Mouse (Mus musculus) ovary, adult 18-20 months (tissue): Measurements from ENCODE around the gene Hif1an.

Experiments
- DNase-seq: peaks from one replicate; pipeline ENCODE4 v3.0.0; 2022; ENCODE audit warnings: low spot score, mixed read lengths

Gene Hif1an

DNA sequence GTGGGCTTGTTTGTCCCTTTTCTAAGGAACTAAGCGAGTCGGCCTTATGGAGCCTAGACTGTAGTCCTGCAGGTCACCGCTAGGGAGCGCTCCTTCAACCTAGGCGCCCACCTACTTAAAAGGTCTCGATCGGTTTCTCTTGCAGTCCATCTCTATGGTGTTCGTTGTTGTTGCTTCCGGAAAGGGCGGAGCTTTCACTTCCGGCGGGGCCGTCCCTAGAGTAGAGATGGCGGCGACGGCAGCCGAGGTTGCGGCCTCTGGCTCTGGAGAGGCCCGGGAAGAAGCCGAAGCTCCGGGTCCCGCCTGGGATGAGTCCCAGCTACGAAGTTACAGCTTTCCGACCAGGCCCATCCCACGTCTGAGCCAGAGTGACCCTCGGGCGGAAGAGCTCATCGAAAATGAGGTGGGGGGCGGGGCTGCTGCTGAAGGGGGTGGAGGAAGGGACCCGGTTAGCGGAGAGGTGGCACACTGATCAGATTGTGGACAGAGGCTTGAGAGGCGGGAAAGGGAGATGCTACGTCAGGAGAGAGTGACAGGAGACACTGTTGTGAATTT lies at the start of gene Hif1an:
Gene Hif1an (plus strand): TSS at position 199 of the 555 bp plus-strand sequence.
- DNase-seq, result peak; percentile 89

DNA sequence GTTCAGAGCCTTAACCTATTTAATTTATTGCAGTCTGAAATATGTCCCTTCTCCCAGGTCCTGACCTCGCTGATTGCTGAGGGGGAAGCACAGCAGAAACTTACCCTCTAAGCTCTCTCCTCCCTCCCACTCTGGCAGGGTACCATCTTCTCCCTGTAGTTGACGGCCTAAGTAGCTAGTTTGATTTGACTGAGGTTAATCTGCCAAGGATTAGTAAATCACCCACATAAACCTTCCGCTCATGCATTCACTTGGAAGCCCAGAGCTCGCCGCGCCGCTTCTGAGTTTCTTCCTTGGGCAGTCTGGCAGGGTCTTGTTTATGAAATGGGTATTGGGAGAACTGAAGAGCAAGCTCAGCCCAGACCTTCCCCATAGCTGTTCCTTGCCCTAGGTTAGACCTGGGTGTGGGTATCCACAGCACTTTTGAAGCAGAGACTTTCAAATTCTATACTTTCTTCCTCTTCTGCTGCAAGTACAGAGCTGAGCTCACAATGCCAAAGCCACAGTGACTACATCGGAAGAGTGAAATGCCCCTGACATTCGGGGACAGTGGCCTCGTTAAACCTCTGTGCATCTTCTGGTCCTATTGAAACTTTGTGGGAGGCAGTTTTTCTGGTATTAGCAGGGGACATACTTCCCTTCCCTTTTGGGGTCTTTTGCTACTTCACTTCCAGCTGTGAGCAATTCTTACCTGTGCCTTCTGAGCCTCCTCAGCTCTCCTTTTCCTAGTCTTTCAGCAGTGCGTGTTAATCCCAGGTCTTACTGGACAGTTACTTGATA lies 49.4 kb upstream of the Hif1an start:
- DNase-seq, result no peak

DNA sequence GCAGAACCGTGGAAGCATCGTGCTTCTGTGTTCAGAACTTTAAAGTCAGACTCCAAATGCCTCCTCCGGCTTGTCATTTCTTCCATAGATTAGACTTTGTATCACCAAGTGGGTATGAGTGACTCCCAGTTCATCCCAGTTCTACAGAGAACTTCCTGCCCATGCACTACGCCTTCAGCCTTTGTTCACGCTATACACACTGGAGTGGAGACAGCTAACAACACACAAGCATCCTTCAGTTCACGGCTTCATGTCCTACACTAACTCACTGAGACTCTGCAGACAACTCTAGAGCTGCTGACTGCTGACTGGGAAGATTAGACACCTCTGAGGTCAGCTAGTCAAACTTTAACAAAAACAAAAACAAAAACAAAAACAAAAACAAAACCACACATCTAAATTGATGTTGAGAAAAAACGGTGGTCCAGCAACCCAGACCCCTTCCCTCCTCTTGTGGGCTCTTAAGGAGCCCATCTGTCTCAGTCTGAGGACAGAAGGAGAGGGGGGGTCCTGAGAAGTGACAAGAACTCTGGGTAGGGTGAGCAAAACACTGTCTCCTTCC lies 48.6 kb upstream of the Hif1an start:
- no peak for DNase-seq

DNA sequence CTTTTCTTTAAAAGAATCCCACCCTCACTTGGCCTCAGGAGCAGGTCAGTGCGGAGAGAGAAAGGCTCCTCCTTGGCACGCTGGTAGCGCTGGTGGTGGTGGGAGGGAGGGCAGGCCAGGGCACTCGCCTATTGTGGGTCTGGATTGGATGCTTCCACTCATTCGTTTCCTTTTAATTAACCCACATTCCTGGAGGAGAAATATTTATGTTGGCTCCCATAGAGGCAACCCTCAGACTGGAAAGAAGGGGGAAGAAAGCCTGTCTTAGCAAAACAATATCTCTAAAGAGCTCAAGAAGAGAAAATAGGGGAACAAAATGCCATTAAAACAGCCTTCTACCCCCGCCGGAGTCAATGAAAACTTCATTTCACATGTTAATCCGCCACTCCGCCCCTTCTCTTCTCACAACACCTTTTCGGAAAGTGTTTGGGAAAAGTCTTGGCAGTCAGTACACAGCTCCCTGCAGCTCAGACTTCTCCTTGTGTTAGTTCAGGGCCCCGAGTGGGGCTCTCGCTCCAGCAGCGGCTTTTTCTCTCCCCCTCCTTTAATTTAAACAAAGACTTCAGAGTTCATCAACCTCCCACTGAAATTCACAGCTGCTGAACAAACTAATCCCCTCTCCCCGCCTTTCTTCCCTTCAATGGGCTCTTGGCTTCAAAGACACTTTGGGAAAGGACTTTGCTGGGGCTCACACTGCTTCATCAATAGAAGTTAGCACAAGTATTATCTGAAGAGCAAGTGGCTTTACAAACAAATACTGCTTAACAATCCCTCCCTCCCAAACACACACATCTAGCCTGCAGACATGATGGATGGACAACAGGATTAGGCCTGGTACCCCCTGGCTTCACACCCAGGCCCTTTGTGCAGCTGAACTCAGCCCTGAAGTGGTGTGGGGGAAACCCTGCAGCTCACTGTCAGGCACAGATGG lies 47.9 kb upstream of the Hif1an start:
- DNase-seq, result no peak

DNA sequence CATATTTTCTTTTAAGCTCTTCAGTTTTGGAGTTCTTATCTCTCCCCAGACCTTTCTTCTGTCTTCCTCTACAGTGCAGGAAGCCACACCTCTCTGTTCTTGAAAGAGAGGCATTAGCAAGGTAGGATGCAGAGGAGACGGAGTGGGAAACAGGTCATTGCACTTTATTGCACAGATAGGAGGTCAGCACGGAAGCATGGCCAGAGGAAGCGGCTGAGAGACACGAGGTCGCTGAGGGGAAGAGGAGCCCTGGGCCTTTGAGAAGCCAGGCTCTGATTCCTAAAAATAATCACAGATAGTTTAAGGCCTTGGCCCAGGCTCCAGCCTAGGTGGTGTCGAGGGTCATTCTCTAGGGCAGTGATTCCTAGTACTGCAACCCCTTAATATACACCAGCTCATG lies 46.9 kb upstream of the Hif1an start:
- no peak for DNase-seq

DNA sequence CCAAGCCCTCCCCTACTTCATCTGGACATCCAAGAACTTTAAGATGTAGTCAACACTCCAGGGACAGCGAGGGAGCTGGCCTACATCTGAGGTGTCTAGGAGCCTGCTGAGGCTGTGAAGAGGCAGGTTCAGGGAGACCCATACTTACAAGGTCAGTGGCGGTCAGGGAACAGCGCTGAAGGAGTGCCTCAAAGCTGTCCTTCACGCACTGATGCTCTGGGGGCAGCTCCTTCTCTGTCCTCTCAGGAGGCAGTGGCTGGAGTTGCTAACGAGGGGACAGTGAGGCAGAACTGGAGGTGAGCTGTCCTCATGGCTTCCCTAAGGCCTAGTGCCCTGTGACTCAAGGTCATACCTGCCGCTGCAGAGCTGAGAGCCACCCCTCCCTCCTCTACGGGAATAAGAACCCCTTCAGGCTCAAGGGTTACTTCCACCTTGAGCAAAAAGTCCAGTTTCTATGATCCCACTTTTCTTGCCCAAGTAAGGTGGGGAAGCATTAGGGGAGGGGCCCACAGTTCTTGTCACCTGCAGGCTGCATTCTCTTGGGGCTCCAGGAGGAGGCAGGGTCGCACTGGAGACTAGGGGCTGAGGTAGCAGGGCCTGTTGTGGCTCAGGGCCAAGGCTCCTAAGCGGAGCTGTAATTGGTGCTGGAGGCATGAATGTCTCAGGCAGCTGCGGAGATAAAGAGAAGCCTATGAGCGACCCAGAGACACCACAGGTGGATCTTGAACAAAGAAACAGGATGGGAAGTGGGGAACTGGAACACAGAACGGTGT lies 44.5 kb upstream of the Hif1an start:
- no peak for DNase-seq

DNA sequence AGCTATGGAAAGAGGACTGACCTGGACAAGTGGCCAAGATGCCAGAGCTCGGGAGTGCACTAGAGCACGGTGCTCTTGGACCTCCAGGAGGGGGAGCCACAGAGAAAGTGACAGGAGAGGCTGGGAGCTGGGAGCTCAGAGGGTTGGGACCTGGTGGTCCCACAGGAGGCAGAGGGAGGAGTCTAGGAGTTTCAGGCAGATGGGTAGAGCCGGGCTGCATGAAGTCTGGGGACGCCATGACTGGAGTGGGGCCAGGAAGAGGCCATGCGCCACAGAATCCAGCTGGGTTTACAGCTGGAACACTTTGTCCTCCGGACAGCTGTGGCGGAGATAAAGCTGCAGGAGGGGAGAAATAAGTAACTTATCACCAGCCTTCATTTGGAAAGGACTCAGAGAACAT lies 43.5 kb upstream of the Hif1an start:
- DNase-seq, result peak; percentile 14

DNA sequence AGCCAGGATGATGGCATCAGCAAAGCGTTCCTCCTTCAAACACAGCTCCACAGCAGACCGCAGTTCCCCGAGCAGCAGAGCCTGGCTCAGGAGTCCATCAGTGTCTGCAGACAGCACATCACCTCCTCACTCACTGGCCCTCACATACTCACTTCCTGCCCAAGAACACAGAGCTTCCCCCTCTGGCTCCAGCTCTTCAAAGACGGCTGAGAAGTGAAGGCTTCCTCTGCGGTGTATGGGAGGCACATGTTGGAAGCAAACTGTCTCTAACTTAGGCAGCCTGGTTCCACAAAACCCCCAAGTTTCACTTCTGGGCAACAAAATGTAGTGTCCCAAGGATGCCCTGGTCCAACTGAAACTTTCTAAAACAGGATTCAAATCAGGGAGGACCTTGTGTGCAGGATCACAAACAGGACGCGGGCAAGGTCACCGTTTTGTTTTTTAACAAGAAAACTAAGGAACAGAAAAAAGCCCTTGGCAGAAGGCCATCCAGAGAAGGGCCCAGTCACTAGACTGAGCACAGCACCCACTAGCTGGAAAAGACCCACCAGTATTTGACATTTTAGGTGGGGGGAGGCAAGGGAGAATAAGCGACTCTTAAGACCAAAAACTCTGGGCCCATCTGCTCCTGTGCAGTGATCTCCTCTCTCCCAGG lies 37.0 kb upstream of the Hif1an start:
- peak; percentile 40 for DNase-seq

DNA sequence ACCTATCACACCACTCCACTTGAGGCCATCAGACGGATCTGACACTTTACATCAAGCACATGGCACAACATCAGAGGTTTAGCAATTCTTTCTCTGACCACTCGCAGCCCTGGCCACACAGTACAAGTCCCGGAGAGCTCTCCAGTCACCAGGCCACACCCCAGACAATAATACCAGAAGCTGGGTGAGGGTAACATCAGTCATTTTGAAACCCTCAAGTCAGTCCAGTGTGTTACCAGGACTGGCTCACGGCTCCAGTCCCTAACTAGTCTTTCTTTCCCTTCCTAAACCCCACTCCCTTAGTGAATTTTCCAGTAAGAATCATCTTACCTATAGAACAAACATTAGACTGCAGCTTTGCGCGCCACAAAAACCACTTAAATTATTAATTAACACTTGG lies 32.6 kb upstream of the Hif1an start:
- DNase-seq, result no peak

DNA sequence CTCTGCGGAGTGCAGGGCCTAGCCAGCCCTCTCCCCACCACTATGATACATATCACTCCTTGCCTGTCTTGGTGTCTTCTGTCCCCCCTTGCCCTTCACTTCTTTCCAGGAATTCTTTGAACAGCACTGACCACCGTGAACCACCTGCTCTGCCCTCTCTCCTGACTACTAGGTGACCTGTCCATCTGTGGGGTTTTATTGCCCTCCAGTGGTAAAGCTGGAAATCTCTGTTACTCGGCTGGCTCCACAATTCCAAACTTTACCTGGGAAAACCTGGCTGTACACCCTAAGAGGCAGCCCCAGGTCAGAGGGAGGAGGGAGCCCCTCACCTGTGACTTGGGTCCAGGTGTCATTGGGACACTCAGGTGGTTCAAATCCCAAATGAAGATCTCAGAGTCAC lies 27.3 kb upstream of the Hif1an start:
- DNase-seq, result no peak

DNA sequence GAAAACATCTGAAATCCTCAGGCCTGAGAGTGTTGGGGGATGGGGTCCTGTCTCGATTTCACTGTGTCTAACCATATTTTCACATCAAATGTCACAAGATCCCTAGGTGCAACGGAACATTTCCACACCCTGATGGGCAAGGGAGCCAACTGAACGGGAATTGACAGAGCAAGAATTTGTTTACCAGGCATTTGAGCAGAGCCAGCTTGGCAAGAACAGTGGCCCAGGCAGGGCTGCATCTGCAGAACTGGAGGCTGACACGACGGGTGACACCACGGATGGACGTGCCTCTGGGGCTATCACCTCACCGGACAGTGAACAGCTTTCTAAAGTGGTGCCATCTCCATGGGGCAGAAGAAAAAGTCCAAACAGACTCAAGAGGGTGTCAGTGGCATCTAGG lies 25.2 kb upstream of the Hif1an start:
- no peak for DNase-seq

DNA sequence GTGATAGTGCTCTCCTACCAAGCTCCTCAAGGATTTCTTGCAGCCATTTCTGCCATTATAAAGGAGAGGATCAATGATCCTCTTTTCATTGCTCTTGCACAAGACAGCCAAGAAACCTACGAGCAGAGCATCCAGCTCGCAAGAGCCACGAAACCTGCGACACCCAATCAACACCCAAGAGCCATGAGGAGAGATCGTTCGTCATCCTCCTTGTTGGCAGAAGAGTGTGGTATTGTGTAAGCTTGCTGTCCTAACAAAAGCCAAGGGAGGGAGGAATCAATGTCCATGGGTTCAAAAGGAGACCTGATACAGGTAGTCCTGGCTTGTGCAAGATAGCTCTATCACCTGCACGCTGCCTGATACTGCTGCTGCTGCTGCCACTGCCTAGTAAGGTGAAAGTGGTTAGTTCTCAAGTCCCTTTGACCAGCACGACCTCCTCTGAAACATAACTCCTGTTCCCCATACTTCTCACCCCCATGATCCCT lies 19.9 kb upstream of the Hif1an start:
- DNase-seq, result no peak

DNA sequence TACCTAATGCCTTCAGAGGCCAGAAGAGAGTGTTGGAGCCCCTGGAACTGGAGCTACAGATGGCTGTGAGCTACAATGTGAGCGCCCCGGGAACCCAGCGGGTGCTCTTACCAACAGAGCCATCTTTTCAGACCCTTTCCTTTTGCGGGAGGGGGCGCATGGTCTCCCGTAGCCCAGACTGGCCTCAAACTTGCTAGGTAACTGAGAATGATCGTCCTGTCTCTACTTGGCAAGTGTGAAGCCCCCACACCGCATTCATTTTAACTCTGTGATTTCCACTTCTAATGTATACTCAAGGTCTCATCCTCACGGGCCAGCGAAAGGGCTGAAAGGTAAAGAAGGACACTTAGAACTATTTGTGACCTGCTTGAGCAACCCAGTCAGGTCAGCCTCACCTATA lies 18.3 kb upstream of the Hif1an start:
- no peak for DNase-seq

DNA sequence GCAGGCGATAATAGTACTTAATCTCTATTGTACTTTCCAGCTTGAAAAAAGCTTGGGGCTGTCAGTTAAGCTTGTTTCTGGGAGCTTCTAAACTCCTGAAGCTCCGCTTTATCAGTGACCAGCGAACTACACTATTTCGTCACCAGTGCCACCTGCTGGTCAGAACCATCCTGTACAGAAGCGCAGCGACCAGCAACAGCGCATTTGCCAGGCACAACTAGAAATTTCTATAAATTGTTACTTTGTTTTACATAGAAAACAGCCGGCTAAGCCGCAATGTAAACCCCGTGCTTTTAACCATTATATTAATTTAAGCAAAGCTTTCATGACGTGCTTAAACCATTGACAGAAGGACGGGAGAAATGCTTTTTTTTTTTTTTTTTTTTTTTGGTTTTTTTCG lies 17.9 kb upstream of the Hif1an start:
- no peak for DNase-seq

DNA sequence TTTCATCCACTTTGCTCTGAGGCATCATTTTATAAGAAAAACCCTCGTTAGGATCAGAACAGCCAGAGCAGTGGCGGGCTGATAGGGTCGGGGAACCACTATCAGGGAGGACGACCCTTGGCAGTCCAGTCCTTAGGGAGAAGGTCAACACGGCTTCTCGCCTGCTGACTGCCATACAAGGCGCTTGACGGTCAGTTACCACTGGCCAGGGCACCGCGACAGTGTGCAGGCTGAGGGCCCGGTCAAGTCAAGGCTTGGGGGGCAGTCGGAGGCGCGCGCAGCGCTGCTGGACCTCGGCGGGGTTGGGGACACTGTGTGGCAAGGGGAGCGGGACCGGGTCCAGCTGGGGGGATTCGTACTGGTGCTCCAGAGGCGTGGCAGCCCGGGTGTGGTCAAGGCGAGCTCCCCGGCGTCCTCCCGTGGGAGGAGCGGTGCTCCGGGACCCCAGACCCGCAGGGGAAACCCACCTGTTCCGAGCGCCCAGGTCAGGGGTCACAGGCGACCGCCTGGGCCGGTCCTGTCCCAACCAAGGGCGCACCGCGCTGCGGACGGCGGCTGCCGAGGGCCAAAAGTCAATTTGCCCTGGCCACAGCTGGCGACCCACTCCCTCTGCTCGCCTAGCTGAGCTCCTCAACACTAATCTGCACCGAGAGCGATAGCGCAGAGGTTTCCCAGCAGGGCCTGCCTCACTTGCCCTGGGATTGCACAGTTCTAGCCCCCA lies 17.2 kb upstream of the Hif1an start, which contains the start of gene Sec31b:
Gene Sec31b (minus strand): TSS at position 544 of the 721 bp plus-strand sequence.
- DNase-seq, result peak; percentile 9

DNA sequence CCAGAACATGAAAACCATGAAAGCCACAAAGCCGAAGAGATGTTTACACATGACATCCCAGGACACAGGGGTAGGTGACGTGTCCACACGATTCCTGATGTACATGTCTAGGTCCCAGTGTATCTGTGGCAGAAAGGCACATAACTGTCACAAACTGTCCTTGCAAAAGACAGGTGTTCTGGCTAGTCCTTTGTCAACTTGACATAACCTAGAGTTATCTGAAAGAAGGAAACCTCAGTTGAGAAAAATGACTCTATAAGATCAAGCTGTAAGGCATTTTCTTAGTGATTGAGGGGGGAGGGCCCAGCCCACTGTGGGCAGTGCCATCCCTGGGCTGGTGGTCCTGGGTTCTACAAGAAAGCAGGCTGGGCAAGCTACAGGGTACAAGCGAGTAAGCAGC lies 9.9 kb upstream of the Hif1an start, which contains the start of gene Gm20538:
Gene Gm20538 (minus strand): TSS at position 101 of the 400 bp plus-strand sequence.
- no peak for DNase-seq

DNA sequence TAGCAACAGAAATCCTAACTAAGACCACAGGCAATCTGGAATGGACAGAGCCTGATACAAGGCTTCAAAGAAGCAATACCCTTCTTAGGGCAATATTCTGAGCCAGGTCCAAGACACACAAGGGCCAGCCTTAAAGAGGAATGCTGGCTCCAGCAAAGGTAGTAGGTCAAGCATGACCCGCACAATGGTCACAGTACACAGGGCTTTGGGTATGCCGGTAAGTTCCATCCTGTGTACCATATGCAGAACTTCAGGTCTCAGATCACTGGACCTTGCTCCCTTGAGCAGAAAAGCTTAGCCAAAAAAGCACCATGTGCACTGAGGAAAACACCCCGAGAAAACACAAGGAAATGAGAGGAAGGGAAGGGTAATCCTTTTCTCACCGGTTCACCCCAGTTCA lies 9.4 kb upstream of the Hif1an start:
- no peak for DNase-seq

DNA sequence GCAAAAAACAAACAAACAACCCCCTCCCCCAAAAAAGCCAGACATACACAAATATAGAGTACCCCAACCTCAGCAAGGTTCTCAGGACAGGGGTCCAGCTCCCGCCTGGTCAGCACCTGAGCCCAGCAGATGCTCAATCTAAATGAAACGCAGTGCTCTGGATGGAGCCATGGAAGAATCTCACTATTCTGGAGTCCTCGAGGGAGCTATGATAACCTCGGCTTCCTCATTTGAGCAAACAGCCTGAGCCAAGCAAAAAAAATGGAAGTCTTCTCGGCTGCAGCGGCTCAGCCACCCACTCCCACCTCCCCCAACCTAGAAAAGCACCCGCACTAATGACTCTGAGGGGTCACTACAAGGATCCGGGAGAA lies 8.2 kb upstream of the Hif1an start:
- DNase-seq, result no peak

DNA sequence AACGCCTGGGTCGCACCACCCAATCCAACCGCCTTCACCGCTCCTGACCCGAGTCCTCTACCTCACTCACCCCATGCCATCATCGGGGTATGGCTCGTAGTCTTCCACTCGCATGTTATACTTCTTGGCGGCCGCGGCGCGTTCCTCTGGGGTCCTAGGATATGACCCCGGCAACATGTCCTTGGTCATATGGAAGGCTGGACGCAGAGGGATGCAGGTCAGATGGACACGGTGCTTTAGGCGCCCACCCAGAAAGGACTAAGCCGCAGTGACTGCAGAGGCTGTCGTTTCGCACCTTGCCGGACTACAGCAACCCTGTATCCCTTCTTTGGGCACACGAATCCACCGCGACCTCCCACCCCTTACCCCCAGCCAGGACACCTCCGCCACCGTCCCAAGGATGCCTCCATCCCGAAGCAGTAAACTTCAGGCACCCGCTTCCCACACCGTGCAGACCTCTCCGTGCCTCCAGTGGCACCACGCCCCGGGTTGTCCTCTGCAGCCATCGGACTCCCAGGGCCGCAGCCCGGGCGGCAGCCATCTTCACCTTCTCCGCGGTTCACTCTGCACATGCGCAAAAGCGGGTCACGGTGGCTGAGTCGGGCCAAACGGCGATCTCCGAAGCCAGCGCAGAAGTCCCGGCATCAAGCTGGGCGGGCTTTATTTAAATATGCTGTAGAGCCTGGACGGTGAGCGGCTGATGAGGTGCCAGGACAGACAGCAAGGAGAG lies 7.6 kb upstream of the Hif1an start, which contains the start of gene Ndufb8:
Gene Ndufb8 (minus strand): TSS at position 580 of the 730 bp plus-strand sequence.
- peak; percentile 90 for DNase-seq
